Mouse (Mus musculus) kidney, adult 2 months (tissue): ENCODE data around the gene Layn.

Source experiments
- CTCF ChIP-seq: fragments of 200-500 bp; conservative IDR thresholded peaks from 2 replicates; pipeline ENCODE4 v1.5.1; 2011; ENCODE audit warnings: low read depth, mild to moderate bottlenecking, control low read depth, low read length, moderate library complexity, mixed read lengths; ENCODE audit not compliant: insufficient read depth, insufficient read length
- POLR2A ChIP-seq: fragments of 200-500 bp; IDR thresholded peaks from one replicate; pipeline ENCODE4 v1.6.1; 2011; ENCODE audit warnings: low read depth, low read length, control low read depth

DNA sequence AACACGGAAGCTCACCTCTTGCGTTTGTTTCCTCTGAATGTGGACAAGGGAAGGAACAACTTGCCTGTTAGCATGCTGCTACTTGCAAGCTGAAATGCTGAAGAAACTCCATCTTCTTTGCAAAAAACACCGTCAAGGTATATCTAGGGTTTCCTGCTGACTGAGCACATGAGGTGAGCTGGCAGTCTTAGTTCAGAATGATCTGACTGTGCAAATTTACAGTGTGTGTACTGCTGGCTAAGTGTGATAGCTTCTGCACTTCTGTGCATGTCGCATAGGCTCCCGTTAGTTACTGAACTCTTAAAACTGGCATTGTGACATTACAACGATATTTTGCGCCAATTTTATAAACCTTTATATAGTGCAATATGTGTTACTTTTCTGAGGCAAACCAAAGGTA lies 57.2 kb downstream of the Layn start:
- TF ChIP-seq POLR2A (no peak), CTCF (no peak)
